Mouse (Mus musculus): ENCODE data around the gene Atrnl1.
A peak's percentile ranks its signal among the peaks of the same experiment; 100 is the strongest.
"Not testable (repeated sequence)": the region's sequence is repeated elsewhere in the genome, so short reads cannot be mapped to it uniquely, and the experiment has no call there.

Gene Atrnl1

DNA sequence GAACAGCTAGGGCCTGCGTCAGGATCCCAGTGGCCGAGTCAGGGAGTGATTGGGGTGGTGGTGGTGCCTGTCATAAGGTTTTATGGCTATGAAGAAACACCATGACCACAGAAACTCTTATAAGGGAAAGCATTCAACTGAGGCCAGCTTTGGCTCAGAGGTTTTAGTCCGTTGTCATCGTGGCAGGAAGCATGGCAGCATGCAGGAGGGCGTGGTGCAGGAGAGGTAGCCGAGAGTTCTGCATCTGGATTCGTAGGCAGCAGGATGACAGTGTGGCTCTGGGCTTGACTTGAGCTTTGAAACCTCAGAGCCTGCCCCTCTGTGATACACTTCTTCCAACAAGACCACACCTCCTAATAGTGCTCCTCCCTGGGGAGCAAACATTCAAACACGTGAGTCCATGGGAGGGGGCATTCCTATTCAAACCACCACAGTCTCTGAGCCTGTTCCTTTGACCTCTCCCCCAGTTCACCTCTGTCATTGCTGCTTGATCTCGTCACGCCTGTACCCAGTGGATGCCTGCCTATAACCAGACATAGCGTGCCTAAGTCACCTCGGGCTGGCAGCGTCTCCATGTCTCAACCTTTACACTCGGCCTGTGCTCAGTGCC is 412.5 kb downstream of the Atrnl1 start:
- no peak for DNase-seq (ENCODE audit: low spot score in 2 of 2)

DNA sequence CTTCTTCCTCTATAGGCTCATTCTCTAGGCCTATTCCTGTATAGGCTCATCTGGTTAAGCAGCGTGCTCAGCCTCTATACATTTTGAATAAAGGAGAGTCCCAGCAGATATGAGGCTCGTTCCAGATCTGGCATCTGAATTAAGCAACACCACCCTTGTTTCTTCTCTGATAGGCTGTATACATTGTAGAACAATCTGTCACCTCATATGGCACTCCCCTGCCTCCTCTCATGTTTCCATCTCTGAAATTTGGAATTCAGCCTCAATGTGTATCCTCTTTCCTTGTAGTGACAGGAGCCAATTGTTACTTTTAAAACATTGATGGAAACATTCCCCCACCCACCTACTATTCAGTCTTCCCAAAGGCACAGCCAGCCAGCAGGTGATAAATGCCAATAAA is 414.2 kb downstream of the Atrnl1 start:
- no peak for DNase-seq (ENCODE audit: low spot score in 2 of 2)

DNA sequence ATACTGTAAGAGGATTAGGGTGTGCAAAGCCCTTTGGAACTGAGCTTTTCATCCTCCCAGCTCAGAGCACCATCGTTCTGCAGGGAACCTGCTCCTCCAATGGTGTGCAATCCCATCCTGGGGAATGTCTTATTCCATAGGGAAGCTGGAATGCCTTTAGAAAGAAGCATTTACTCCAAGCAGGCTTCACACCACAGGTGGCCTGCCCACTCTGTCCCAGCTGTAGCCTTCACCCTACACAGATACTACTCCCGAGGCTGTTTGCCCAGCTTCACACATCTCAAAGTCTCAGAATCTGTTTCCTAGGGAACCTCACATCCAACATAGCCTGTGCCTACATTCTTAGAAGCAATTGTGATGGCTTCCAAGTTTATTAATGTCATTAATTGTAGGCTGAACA is 418.8 kb downstream of the Atrnl1 start:
- no peak for DNase-seq (ENCODE audit: low spot score in 2 of 2)

DNA sequence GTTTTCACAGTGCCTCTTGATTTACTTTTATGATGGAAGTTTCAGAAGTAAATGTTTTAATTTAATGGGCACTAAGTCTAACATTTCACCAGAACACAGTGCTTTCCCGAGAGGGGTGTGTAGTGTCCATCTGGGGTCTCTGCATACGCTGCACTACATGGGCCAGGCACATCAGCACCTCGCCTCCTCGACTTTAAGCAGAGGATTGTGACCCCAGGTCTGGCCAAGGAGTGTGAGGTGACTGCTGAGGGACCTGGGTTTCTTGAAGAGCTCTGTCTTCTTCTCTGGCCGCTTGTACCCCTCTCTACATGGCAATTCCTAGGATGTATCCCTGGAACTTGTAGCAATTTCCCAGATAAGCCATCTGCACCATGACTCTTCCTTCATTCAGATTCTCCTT is 422.4 kb downstream of the Atrnl1 start:
- DNase-seq (ENCODE audit: low spot score in 2 of 2) = no peak

DNA sequence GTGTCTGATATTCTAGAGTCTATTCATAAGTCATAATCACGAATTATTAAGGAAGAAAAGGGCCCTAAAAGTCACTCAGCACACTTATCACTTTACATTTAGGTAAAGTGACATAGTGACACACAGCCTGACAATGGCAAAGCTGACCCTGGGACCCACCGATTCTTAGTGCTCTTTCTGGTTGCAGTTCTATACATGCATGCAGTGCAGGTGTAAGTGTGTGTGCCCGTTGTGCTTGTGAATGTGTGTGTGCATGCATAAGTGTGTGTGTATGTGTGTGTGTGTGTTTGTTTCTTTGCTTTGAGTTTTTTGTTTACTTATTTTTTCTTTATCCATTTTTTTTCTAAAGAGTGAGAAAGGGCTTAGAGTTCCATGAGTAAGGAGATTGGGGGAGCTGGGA is 425.3 kb downstream of the Atrnl1 start:
- no peak for DNase-seq (ENCODE audit: low spot score in 2 of 2)

DNA sequence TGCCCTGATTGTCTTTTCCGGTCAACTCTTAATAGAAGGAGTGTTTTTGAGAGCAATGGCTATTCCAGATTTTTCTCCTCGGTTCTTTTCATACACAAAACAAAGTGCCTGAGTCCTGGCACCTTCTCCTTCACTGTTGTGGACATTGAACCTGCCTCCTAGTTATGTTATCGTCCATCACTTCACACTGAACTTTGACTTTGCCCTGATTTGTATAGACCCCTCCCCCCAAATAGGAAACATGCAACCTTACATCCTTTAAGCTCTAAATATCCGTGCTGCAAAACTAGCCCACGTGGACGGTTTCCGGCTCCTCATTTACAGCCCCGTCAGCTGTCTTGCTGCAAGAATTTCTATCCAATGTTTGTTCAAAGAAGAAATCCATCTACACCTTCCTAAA is 432.3 kb downstream of the Atrnl1 start:
- no peak for DNase-seq (ENCODE audit: low spot score in 2 of 2)

DNA sequence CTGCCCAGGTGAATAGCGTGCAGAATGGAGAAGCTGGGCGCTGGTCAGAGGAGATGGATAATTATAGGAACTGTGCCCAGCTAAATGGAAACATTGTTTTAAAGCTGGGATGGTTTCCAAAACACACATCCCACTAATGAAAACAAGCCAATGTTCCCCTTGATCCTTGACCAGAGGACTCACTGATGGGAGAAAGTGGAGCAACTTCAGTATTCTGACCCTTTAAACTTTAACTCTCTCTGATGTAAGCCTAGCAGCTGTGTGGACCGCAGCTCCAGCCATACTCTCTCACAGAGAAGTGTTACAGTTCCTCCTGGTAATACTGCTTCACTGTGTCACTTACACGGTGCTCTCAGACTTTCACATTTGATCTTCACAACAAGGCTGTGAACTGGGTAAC is 432.7 kb downstream of the Atrnl1 start:
- DNase-seq (ENCODE audit: low spot score in 2 of 2) = no peak

DNA sequence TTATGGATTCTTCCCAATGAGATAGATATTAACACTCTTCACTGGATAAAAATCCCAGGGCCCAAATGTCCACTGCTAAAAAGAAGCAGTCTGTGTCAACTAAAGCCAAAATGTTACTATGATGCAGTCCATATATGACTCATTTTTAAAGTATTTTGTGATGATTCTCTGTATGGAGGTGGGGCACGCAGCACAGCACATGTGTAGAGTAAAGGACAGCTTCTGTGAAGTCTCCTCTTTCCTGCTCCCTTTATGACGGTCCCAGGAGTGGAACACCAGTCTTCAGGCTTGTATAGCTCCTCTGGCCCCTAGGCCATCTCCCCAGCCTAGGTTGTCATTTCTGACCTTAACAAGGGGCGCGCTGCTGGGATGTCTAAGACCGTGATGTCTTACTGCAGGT is 434.0 kb downstream of the Atrnl1 start:
- DNase-seq (ENCODE audit: low spot score in 2 of 2) = no peak

DNA sequence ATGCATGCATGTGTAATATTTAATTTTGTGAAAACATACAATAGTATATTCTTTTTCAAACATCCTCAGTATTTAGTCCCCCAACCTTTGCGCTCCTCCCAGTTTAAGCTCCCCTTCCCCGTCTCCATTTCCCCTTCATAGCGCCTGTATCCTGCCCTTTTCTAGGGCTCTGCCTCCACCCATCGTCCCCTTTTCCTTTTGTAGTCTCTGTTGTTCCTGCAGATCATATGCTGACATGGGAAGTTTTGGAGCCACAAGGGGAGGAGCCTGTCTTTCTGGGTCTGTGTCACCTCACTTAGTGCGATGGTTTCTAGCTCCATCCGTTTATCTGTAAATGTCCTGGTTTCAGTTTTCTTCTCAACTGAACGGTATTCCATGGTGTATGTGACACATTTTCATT is 435.8 kb downstream of the Atrnl1 start:
- no peak for DNase-seq (ENCODE audit: low spot score in 2 of 2)

DNA sequence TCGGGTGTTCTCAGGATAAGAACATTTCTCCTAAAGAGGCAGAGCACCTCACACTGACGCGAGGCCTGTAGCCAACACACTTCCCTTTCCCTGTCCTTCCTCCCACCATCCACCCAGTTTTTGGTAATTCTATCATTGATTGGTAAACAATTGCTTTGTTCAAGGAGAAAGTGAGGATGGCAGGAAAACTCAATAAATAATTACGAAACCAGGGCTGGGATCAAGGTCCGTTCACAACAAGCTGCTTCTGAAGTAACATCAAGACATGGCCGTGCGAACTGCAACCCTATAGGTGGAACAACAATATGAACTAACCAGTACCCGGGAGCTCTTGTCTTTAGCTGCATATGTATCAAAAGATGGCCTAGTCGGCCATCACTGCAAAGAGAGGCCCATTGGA is 439.6 kb downstream of the Atrnl1 start:
- not testable (repeated sequence) for DNase-seq (ENCODE audit: low spot score in 2 of 2)

DNA sequence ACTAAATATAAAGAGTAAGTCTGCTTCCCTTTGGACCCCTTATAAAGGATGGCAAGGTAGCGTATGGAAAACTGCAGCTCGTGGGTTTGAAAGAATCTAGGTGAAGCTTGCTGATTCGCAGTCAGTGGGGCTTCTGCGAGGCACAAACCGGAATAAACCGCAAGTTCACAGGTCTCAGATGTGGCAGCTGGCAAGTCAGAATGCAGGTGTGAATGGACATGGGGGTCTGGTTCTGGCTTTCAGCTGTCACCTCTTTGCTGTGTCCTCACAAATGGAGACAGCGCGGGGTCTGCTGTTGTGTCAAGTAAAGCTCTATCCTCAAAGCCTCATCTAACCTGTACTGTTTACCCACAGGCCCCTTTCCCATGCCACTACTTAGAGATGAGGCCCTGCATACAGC is 440.2 kb downstream of the Atrnl1 start:
- no peak for DNase-seq (ENCODE audit: low spot score in 2 of 2)

DNA sequence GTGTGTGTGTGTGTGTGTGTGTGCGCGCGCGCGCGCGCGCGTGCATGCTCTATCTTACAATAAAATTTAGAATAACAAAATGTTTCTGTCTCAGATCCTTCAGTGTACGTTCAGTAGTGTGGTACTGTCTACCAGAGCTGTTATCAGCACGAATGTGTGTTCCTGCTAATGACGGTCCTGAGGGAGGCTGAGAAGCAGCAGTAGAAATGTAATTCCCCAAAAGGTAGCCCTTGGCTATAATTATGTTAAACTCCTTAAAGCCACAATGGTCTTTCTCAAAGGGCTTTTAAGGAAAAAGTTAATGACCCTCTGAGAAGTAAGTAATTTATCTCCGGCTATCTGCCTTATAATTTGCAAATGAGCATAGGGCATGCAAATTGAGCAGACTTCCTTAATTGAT is 441.1 kb downstream of the Atrnl1 start:
- DNase-seq (ENCODE audit: low spot score in 2 of 2) = no peak

DNA sequence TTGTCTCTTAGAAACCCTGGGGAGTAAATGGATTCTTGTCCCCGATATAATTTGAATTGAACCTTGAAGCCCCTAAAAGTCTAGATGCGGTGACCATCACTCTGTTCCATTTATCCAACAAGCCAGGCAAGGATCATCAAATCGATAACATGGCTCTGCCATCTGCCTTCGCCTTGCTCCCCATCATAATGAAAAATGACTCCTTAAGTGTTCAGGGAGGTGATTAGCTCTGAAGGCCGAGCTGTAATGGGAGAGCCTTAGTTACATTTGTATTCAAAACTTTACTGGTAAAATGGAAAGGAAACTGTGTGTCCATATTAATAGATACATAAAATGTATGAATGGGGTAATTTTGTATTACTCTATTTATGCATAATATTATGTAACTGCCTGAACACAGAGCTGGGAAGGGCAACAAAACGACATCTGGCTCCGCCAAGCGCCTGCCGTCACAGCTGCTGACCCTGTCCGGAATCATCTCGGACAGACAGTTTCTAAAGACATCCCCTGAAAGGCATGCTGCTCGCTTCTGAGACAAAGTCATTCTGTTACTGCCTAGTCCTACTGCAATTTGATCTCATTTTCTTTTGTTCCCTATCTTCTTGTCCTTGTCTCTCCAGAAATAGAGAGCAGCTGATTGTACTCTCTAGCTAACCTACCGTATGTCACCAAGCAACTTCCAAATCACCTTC is 441.8 kb downstream of the Atrnl1 start:
- no peak for DNase-seq (ENCODE audit: low spot score in 2 of 2)

DNA sequence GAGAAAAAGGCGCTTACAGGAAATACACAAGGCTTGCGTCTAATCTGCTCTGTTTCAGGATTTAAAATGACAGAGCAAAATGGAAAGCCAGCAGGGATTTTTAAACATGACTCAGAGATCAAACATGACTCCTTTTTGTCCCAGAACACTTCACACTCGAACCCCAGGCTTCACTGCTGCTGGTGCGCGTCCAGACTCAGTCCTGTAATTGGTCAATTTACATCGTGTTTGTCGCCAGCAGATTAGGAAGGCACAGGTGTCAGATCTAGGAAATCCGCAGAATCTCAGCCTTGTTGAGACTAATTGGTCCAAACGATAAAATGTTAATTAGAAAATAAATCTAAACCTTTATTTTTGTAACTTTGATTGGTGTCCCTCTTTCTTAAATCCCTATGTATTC is 448.9 kb downstream of the Atrnl1 start:
- DNase-seq (ENCODE audit: low spot score in 2 of 2) = no peak

DNA sequence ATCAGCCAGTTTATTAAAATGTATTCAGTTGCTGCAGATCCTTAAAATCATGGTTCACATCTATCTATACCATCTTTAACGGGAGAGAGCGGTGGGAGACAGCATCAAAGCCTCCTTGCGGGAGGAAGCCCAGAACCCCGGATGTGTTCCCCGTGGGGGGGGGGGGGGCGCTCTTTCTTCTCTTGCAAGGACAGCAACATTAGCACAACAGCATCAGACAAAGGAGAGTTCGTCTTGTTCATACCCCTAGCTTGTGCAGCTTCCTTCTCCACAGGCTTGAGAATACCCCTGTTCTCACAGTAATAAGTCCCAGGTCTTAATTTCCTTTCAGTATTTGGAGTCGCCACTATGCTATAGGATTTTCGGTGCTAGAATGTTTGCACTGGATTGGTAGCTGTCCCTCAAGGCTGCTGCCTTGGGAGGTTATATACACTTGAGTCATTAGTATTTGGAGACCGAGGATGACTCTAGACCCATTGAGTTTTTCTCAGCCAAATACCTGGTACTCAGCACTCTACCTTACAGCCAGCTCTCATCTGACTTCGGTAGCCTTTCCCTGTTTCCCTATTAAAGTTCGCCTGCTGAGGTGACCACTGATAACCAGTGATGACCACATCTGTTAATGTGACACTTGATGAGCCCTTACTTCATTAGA is 449.5 kb downstream of the Atrnl1 start:
- no peak for DNase-seq (ENCODE audit: low spot score in 2 of 2)

DNA sequence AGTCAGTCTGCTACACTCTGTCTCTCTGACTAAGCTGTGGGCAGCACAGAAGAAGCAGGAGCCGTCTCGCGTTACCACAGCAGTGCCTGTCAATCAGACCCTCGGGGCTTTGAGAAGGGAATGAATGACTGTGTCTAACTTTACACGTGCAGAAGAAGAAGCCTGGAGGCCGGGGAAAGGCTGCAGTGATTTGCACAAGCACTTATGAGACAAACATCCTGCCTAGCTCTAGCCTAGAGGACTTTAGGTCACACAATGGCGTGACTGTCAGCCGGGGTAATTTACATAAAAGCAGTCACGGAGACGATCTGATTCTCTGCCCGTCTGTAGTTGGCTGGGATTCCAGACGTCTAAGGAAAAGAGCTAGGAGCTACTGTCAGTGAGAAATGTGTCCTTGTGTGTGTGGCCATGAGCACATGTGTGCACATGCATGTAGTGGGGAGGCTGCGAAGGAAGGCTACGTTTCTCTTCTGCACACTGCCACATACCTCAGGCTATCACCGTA is 450.1 kb downstream of the Atrnl1 start:
- DNase-seq (ENCODE audit: low spot score in 2 of 2) = no peak

DNA sequence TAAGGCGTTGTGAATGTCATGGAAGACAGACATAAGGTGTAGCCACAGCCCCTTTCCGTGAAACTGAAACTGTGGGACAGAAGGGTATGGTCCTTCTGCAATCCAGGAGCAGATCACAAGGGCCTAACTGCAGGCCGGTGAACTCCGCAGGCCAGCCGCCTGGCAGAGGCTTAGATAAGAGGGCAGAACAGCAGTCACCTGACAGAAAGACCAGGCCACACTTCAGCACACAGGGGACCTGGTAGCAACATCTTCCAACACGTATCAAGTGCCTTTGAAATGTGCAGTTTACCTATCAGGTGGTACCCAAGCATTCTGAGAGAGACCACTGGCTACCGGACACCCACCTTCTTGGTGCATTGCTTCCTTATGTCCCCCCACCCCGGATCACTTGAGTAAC is 451.1 kb downstream of the Atrnl1 start:
- no peak for DNase-seq (ENCODE audit: low spot score in 2 of 2)

DNA sequence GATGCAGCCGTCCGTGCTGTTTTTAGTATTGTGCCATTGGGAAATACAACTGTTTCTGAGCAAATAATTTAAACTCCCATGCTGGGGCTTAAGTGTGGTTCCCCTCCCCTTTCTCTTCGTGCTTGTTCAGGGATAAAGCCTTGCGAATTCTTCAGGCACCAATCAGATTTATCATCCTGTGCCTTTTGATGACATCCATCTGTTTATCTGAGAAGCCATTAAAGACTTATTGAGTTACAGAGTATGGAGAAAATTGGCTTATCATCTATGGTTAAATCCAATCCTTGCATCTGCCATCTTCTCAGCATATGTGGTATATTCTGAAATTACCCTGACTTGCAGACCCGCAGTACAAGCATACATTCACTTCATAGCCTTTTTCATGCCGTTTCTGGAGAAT is 452.7 kb downstream of the Atrnl1 start:
- DNase-seq (ENCODE audit: low spot score in 2 of 2) = no peak

DNA sequence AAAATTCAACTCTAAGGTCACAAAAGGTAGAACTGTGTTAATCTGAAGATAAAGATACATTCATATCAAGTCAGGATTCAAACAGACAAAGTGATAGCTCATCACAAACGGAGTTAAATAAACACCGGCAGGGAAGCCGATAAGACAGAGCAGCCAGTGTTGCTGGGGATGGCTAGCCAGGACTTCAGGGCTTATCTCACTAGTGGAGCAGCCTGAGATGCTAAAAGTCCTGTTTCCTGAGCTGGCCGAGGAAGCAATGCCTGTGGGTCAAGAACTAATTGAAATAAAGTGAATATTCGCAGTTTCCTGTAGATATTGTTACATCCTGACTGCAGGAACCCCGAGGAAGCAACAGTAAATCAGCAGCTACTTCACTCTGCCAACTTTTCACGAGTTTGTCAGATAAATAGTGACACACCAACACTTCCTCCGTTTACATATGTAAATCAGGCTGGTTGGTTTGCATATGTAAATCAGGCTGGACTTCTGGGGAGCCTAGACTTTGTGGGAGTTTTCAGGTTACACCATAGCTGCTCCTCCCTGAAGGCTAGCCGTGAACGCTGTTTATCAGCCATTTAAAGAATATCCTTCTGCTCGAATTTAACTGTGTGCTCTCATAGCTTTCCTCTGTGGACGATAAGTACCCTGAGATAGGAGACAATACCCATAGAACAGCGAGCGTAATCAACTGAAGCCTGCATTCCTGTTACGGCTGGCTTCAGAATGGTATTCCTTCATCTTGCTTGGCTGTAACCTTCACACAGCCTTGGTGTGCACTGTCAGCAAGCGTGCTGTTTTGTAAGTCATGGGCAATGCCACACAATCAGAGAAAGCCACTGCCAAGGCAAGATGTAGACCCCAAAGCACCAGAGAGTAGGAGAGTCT is 453.5 kb downstream of the Atrnl1 start:
- no peak for DNase-seq (ENCODE audit: low spot score in 2 of 2)

DNA sequence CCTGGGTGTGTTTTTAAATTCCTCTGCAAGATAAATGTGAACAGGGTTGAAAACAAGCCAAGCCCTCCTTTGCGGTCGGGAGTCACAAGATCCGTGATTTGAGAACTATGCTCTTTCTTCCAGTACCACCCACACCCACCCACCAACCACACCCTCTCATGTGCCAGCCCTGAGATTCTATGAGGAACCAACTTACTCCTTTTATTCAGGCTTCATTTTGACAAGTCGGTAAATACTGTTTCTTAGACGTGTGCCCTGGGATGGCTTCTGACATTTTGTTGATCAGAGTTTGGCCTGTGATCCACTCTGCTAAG is 454.1 kb downstream of the Atrnl1 start:
- DNase-seq (ENCODE audit: low spot score in 2 of 2) = peak in 1 of 2 experiments; percentile 45

DNA sequence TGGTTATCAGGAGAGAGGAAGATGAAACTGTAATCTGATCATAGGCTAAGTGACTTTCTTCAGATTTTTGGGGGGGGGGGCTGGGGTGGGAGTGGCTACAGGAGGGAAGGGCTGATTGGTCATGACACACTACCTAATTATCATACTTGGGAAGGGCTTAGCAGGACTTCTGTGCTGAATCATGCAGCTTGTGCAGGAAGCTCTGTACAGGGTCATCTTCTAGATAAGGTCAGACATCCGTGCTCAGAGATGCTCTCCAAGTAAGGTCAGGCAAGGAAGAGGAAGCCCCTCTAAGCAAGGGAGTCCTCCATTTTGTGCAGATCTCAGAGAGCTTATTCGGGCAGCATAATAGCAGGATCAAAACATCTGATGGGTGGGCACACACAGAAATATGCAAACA is 454.7 kb downstream of the Atrnl1 start:
- DNase-seq (ENCODE audit: low spot score in 2 of 2) = no peak

DNA sequence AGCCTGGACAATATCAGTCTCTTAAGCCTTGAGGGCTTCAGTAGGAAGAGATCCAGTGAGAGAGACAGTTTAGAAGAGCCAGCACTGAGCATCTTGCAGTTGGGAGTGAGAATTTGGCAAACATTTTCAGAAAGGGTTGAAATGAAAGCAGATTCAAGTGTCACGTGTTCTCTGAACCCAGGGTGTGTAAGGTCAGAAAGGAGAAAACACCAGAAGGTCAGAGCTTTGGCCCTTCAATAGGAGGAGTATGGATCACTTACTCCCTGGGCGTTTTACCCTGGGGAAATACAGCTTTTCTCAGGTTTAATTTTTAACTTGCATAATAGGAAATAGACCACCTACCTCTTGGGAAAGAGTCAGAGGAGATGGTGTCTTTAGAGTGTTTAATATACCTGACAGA is 457.3 kb downstream of the Atrnl1 start:
- DNase-seq (ENCODE audit: low spot score in 2 of 2) = no peak
